Mouse (Mus musculus): ENCODE results near the gene Disc1. TPM values are rescaled to one million over a fixed set of nuclear protein-coding genes. Genes with fewer than 3 reads are reported as not detected.

The Disc1 gene
- polyA plus RNA-seq, 1 experiment from 2014 or later: 0.19 TPM

GRCm38 (mm10) chr8:125247349-125247748 is 193.4 kb downstream of the Disc1 start:
- Histone ChIP-seq H3K27ac (ENCODE audit: low read depth) (no peak overlapping the region), H3K27me3 (ENCODE audit: insufficient read depth, low read length) (no peaks in the 10 kb centered on the region; the same call in 1 of the 2 replicates), H3K4me3 (ENCODE audit: low read depth, low read length) (no peak overlapping the region), H3K36me3 (replicated peaks; ENCODE audit: insufficient read depth, low read length) (no peaks in the 10 kb centered on the region), H3K9ac (replicated peaks) (no peak overlapping the region), H3K4me2 (ENCODE audit: low read depth, low read length) (no peak overlapping the region), H3K4me1 (ENCODE audit: insufficient read depth) (no peaks in the 10 kb centered on the region), H3K9me3 (ENCODE audit: low read length) (no peaks in the 10 kb centered on the region)
- 4% methylated on average over 1 of the region's 1 CpGs for WGBS (ENCODE audit: insufficient replicate concordance)
- TF ChIP-seq EP300 (IDR thresholded peaks at IDR 0.05; ENCODE audit: low read depth) (no peak), CTCF (IDR thresholded peaks at IDR 0.05; ENCODE audit: low read depth) (no peak)
- DNase-seq (no peak), ATAC-seq (no peak)

- Histone ChIP-seq H3K36me3 (replicated peaks; ENCODE audit: insufficient read depth, low read length) (no peaks in the 10 kb centered on the region), H3K4me1 (ENCODE audit: insufficient read depth) (peaks cover 5% of the 10 kb centered on the region; the same call in 1 of the 2 replicates), H3K27me3 (ENCODE audit: insufficient read depth, low read length) (no peaks in the 10 kb centered on the region), H3K4me2 (ENCODE audit: low read depth, low read length) (no peak overlapping the region), H3K27ac (ENCODE audit: low read depth) (no peak overlapping the region), H3K9ac (replicated peaks) (no peak overlapping the region), H3K9me3 (ENCODE audit: low read length) (no peaks in the 10 kb centered on the region), H3K4me3 (ENCODE audit: low read depth, low read length) (no peak overlapping the region)
- TF ChIP-seq CTCF (IDR thresholded peaks at IDR 0.05; ENCODE audit: low read depth) (no peak), EP300 (IDR thresholded peaks at IDR 0.05; ENCODE audit: low read depth) (no peak)
- WGBS (ENCODE audit: insufficient replicate concordance): 80% methylated on average over 4 of the region's 4 CpGs
- DNase-seq (no peak), ATAC-seq (no peak)
Observed at GRCm38 (mm10) chr8:125252946-125253345, 199.0 kb downstream of the Disc1 start.

GRCm38 (mm10) chr8:125253505-125254180 is 199.6 kb downstream of the Disc1 start:
- no peak overlapping the region for H3K9ac ChIP-seq (replicated peaks)
- H3K4me1 ChIP-seq (ENCODE audit: insufficient read depth): peaks cover 5% of the 10 kb centered on the region; the same call in 1 of the 2 replicates
- ATAC-seq (peak; percentile 49), DNase-seq (peak; percentile 35)
- H3K27me3 ChIP-seq (ENCODE audit: insufficient read depth, low read length): no peaks in the 10 kb centered on the region
- no peaks in the 10 kb centered on the region for H3K9me3 ChIP-seq (ENCODE audit: low read length)
- H3K4me3 ChIP-seq (ENCODE audit: low read depth, low read length): 0 out of 2 replicates have a peak overlapping the region, but pooled peaks have one; percentile 23
- H3K27ac ChIP-seq (ENCODE audit: low read depth): no peak overlapping the region
- WGBS (ENCODE audit: insufficient replicate concordance): 45% methylated on average over 10 of the region's 10 CpGs
- peak overlapping the region; percentile 55 for H3K4me2 ChIP-seq (ENCODE audit: low read depth, low read length)
- TF ChIP-seq CTCF (IDR thresholded peaks at IDR 0.05; ENCODE audit: low read depth) (no peak), EP300 (IDR thresholded peaks at IDR 0.05; ENCODE audit: low read depth) (no peak)
- no peaks in the 10 kb centered on the region for H3K36me3 ChIP-seq (replicated peaks; ENCODE audit: insufficient read depth, low read length)

- Histone ChIP-seq H3K36me3 (replicated peaks; ENCODE audit: insufficient read depth, low read length) (no peaks in the 10 kb centered on the region), H3K4me2 (ENCODE audit: low read depth, low read length) (peak overlapping the region; percentile 55), H3K4me3 (ENCODE audit: low read depth, low read length) (peak overlapping the region; percentile 23; the same call in 1 of the 2 replicates), H3K27ac (ENCODE audit: low read depth) (no peak overlapping the region), H3K4me1 (ENCODE audit: insufficient read depth) (peaks cover 5% of the 10 kb centered on the region; the same call in 1 of the 2 replicates), H3K27me3 (ENCODE audit: insufficient read depth, low read length) (no peaks in the 10 kb centered on the region), H3K9me3 (ENCODE audit: low read length) (no peaks in the 10 kb centered on the region), H3K9ac (replicated peaks) (no peak overlapping the region)
- ATAC-seq: peak; percentile 29; the same call in 1 of the 2 replicates
- peak; percentile 52 for DNase-seq
- TF ChIP-seq EP300 (IDR thresholded peaks at IDR 0.05; ENCODE audit: low read depth) (no peak), CTCF (IDR thresholded peaks at IDR 0.05; ENCODE audit: low read depth) (no peak)
- 22% methylated on average over 23 of the region's 23 CpGs for WGBS (ENCODE audit: insufficient replicate concordance)
Observed at GRCm38 (mm10) chr8:125254188-125255005, 200.4 kb downstream of the Disc1 start.

- no peak overlapping the region for H3K27ac ChIP-seq (ENCODE audit: low read depth)
- peaks cover 5% of the 10 kb centered on the region; the same call in 1 of the 2 replicates for H3K4me1 ChIP-seq (ENCODE audit: insufficient read depth)
- no peak for TF ChIP-seq CTCF (IDR thresholded peaks at IDR 0.05; ENCODE audit: low read depth)
- TF ChIP-seq EP300 (IDR thresholded peaks at IDR 0.05; ENCODE audit: low read depth): no peak
- H3K9me3 ChIP-seq (ENCODE audit: low read length): no peaks in the 10 kb centered on the region
- H3K27me3 ChIP-seq (ENCODE audit: insufficient read depth, low read length): no peaks in the 10 kb centered on the region
- WGBS (ENCODE audit: insufficient replicate concordance): 52% methylated on average over 11 of the region's 11 CpGs
- H3K4me2 ChIP-seq (ENCODE audit: low read depth, low read length): no peak overlapping the region
- no peaks in the 10 kb centered on the region for H3K36me3 ChIP-seq (replicated peaks; ENCODE audit: insufficient read depth, low read length)
- H3K4me3 ChIP-seq (ENCODE audit: low read depth, low read length): no peak overlapping the region
- no peak for ATAC-seq
- no peak for DNase-seq
- H3K9ac ChIP-seq (replicated peaks): no peak overlapping the region
Observed at GRCm38 (mm10) chr8:125255006-125255685, 201.2 kb downstream of the Disc1 start.

- Histone ChIP-seq H3K9me3 (ENCODE audit: low read length) (no peaks in the 10 kb centered on the region), H3K27me3 (ENCODE audit: insufficient read depth, low read length) (no peaks in the 10 kb centered on the region), H3K4me3 (ENCODE audit: low read depth, low read length) (no peak overlapping the region), H3K9ac (replicated peaks) (no peak overlapping the region), H3K4me2 (ENCODE audit: low read depth, low read length) (no peak overlapping the region), H3K4me1 (ENCODE audit: insufficient read depth) (peaks cover 5% of the 10 kb centered on the region; the same call in 1 of the 2 replicates), H3K36me3 (replicated peaks; ENCODE audit: insufficient read depth, low read length) (no peaks in the 10 kb centered on the region), H3K27ac (ENCODE audit: low read depth) (no peak overlapping the region)
- 70% methylated on average over 2 of the region's 2 CpGs for WGBS (ENCODE audit: insufficient replicate concordance)
- DNase-seq (no peak), ATAC-seq (no peak)
- TF ChIP-seq CTCF (IDR thresholded peaks at IDR 0.05; ENCODE audit: low read depth): no peak
Observed at GRCm38 (mm10) chr8:125257660-125258059, 203.7 kb downstream of the Disc1 start.

All from liver, postnatal 0 days (tissue).